Mouse (Mus musculus): ENCODE measurements around the gene Fbxl14.

DNA sequence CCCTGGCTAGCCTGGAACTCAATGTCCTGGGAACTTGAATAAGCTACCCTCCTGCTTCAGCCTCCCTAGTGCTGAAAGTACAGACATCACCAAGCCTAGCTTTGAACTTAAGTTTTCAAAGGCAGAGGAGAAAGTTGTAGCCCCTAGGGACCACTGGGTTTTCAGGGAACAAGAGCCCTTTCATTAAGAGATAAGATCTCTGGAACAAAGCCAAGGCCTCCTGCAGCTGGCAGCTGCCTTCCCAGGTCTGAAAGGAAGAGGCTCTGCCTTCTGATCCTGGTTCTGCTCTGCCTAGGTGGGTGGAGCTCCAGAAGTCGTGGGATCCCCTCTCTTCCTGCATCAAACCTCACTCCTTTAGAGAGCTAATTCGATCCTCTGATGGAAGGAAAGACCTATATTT is 6.0 kb downstream of the Fbxl14 start:
- TF ChIP-seq CTCF (conservative IDR thresholded peaks at IDR 0.05; ENCODE audit: low read length), result no peak
- no peak for TF ChIP-seq NANOG (IDR thresholded peaks at IDR 0.05; ENCODE audit: borderline replicate concordance, low read length)
- no peak for TF ChIP-seq POU5F1 (IDR thresholded peaks at IDR 0.05; ENCODE audit: borderline replicate concordance, low read length)
